Mouse (Mus musculus) cerebellum, adult 2 months (tissue): Measurements from ENCODE around the gene C2cd6. TPM values are rescaled to one million over a fixed set of nuclear protein-coding genes. Genes with fewer than 3 reads are reported as not detected.

Experiments used
- DNase-seq, 2 experiments: peaks; one replicate each; pipeline ENCODE4 v3.0.0; 2021
- H3K27ac ChIP-seq: fragments of 200-500 bp; 2 replicates; pipeline ENCODE4 v1.5.1; 2012; ENCODE audit warnings: low read length, control low read depth, inconsistent platforms; ENCODE audit not compliant: insufficient read depth
- H3K27me3 ChIP-seq: fragments of 200-500 bp; 2 replicates; pipeline ENCODE4 v1.6.1; 2012; ENCODE audit warnings: inconsistent platforms, mild to moderate bottlenecking, low read length, moderate library complexity; ENCODE audit not compliant: control insufficient read depth, insufficient read depth
- H3K4me1 ChIP-seq: fragments of 200-500 bp; 2 replicates; pipeline ENCODE4 v1.6.1; 2011; ENCODE audit warnings: low read length; ENCODE audit not compliant: control insufficient read depth, insufficient read depth
- H3K4me3 ChIP-seq: fragments of 200-500 bp; replicated peaks from 2 replicates; pipeline ENCODE3; 2011; ENCODE audit warnings: mild to moderate bottlenecking, low read depth, low read length, control low read depth; ENCODE audit not compliant: insufficient read depth
- CTCF ChIP-seq: fragments of 200-500 bp; IDR thresholded peaks from 2 replicates; pipeline ENCODE4 v1.5.1; 2011; ENCODE audit warnings: low read depth, mild to moderate bottlenecking, control low read depth, low read length, moderate library complexity, borderline replicate concordance; ENCODE audit not compliant: insufficient read depth
- POLR2A ChIP-seq: fragments of 200-500 bp; IDR thresholded peaks from 2 replicates; pipeline ENCODE4 v1.6.1; 2011; ENCODE audit warnings: low read length, control low read depth, borderline replicate concordance; ENCODE audit not compliant: insufficient read depth
- WGBS: fragments of 180-500 bp; shearing (Covaris S2); methylation state at CpG from one replicate; pipeline ENCODE4 v1.1.7; 2018; 5-methylcytosine and 5-hydroxymethylcytosine counted together
- polyA plus RNA-seq: library from polyadenylated mRNA; depleted of rRNA; stranded (reverse); fragments of >200 nt; gene quantifications from 2 replicates; pipeline ENCODE4 v1.2.3, GENCODE M21; 2012; rRNA removed

Gene C2cd6
- polyA plus RNA-seq, 1 experiment, result not detected

GRCm38 (mm10) chr1:59009250-59009649, 85.5 kb downstream of the C2cd6 start:
- no peaks in the 10 kb centered on the region for H3K27me3 ChIP-seq
- 44% methylated on average over 4 of the region's 4 CpGs for WGBS
- no peak overlapping the region for H3K27ac ChIP-seq
- H3K4me1 ChIP-seq, result no peaks in the 10 kb centered on the region
- TF ChIP-seq POLR2A (no peak), CTCF (no peak)
- no peak for DNase-seq
- H3K4me3 ChIP-seq, result no peak overlapping the region

Other genes with a start within 250 kb of the C2cd6 start
- 65.4 and 66.2 TPM in 2 replicates for gene Trak2, start 121.5 kb downstream of the C2cd6 start, polyA plus RNA-seq
- 26.5 and 27.7 TPM in 2 replicates for gene Stradb, start 121.4 kb downstream of the C2cd6 start, polyA plus RNA-seq
- gene Tmem237, start 25.5 kb upstream of the C2cd6 start, polyA plus RNA-seq, result 22.2 and 27.0 TPM in 2 replicates
- 12.0 and 12.9 TPM in 2 replicates for gene Mpp4, start 68.5 kb upstream of the C2cd6 start, polyA plus RNA-seq
- 74.1 and 84.0 TPM in 2 replicates for gene Als2, start 142.3 kb upstream of the C2cd6 start, polyA plus RNA-seq
- 0.48 and 0.49 TPM in 2 replicates for gene Cdk15, start 162.0 kb upstream of the C2cd6 start, polyA plus RNA-seq